Mouse (Mus musculus) adrenal gland, adult 2 months (tissue): ENCODE measurements at regions not wholly inside any gene's neighbourhood (a gene's known extent, or its start where the extent isn't known, plus 50 kb on each side); places are given as distances from the start of the nearest gene placed in this dataset.
A peak's percentile ranks its signal among the peaks of the same experiment; 100 is the strongest.

Experiments
- DNase-seq: peaks from one replicate; pipeline ENCODE4 v3.0.0; 2021

- no peak for DNase-seq
Measured at GRCm38 (mm10) chr10:98043873-98044272, 317.3 kb upstream of the C030005K15Rik start.

DNA sequence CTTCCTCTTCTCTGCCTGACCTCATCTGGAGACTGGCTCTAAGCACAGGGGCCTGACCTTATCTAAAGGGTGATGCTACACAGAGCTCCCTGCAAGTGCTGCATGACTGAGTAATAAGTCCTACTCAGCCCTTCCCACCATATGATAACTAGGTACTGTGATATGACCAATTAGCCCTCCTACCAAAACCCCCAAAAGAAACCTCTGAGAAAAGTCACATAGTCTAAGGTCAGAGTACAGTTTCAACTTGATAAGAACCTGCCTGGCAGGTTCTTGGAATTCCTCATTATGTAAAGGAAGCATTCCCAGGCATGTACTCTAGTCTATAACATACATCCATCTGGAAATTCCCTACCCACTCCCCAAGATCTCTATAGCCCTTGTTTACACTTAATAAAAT, 318.0 kb upstream of the C030005K15Rik start:
- no peak for DNase-seq

- no peak for DNase-seq
Measured at GRCm38 (mm10) chr10:98073432-98073831, 346.9 kb upstream of the C030005K15Rik start.

DNA sequence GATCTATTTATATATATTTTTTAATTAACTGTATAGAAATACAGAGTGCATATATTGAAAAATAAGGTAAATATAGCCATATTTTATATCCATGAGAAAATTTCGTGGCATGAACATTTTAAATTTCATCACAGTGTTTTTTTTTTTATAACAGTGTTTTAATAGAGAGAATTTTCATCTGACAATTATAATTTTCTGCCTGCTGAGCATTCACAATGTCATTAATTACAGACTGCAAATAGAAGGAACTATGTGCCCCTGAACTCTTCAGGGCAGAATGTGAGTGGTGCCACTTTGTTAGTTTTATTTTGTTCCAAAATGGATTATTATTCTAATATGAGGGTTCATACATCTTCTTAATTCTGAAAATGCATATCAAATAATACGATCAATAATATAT, 358.3 kb upstream of the C030005K15Rik start:
- DNase-seq: no peak

- DNase-seq: no peak
Measured at GRCm38 (mm10) chr10:98116296-98116695, 389.7 kb upstream of the C030005K15Rik start.

GRCm38 (mm10) chr10:98125713-98126112, 399.2 kb upstream of the C030005K15Rik start:
- no peak for DNase-seq

DNA sequence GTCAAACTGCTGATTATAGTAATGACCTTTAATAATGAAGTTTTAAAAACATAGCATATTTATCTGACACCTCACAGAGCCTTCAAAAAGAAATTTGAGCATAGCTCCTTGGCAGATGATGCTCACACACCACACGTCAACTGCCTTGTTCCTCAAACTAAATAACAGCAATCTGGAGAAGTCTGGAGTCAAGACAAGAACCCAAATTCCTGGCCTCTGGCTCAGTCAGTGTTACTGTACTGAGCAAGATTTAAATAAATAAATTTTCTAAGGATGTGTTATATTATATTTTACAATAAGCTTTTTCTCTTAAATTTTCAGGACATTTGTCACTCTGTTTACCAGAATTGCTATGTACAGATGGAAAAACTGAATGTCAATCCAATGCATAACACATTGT, 408.5 kb upstream of the C030005K15Rik start:
- DNase-seq: no peak

DNA sequence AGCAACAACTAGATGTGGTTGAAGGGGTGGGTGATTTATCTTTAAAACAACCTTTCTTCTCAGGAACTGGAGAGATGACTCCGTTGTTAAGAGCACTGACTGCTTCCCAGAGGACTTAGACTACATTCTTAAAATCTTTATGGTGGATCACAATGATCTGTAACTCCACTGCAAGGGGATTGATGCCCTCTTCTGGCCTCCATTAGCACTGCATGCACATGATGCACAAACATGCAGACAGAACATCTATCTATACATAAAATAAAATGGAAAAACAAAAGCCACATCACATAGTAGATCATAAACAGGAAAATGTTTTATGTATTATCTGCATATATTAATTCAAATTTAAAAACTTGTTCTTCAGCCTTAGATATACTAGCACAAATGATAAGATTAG, 419.2 kb upstream of the C030005K15Rik start:
- no peak for DNase-seq

DNA sequence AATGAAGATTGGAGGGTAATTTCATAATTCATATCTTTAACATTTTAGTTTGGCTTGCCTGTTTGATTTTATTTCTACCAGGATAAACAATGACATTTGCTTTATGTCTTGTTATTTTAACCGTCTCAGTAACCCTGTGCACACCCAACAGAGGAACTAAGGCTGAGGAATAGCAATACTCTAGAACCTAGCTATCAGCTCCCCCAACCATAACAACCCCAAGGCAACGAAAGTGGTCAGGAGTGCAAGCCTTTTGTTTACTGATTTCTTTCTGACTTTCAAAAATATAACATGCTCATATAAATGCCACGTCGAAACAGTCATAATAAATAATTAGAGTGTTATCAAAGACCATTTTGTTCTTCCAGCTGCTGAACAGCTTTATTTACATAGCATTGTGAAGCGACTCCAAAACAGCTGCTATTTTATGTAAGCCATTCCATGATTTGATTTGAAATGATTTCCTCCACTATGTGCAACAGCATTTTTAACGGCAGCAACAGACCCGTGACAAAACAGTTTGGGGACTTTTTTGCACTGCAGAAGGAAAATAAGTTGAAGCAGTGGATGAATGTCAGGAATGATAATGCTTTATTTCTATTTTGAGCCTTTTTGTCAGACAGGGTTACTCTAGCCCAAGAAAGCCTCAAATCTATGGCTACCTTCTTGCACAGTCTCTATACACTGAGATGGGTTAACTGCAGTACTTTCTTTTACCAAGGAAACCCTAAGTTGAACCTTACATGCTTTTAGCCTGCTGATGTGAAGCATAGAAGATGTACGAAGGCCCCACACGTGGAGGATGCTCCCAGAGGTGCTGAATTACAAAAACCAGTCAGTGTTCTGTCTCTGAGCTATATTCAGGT, 420.7 kb upstream of the C030005K15Rik start:
- DNase-seq: no peak

GRCm38 (mm10) chr10:98155982-98156381, 429.4 kb upstream of the C030005K15Rik start:
- DNase-seq: no peak

DNA sequence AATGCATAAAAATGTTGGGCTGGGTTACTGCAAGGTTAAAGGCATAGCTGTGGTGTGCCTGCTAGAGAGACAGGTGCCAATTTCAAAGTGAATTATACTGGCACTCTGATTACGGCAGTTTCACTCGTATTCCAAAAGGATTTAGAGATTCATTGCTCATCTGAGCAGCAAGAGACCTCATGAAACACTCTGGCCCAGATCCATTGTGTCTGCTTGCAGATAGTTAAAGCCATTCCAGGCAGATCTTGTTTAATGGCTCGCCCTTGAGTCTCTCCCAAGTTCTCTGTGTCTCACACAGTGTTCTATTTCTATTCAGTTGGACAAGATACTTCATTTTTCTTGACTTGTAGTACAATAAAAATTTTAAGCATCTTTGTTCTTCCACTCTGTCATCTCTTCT, 459.1 kb upstream of the C030005K15Rik start:
- DNase-seq: no peak

DNA sequence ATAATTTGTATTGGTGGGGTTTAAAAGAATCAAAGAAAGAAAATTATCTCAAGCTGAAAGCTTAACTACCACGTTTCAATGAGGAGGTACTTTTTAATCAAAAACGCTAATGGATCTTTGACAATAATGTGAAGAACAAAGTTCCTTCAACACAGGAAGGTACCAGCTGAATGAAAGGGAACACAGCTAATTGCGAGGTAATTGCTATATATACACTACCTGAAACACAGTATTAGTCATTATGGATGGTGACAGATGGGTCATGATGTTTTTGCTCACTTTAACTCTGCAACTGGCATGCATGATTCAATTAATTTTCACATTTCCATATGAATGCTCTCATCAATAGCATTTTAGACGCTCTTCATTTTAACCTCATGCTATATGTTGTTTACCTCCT, 470.3 kb upstream of the C030005K15Rik start:
- no peak for DNase-seq

GRCm38 (mm10) chr10:98210246-98210645, 483.7 kb upstream of the C030005K15Rik start:
- no peak for DNase-seq

- DNase-seq: no peak
Measured at GRCm38 (mm10) chr10:98212876-98213587, 486.5 kb upstream of the C030005K15Rik start.

GRCm38 (mm10) chr10:98231017-98231416, 504.5 kb upstream of the C030005K15Rik start:
- no peak for DNase-seq

GRCm38 (mm10) chr10:98231705-98232235, 505.2 kb upstream of the C030005K15Rik start:
- no peak for DNase-seq

GRCm38 (mm10) chr10:98248311-98248710, 521.8 kb upstream of the C030005K15Rik start:
- peak; percentile 26 for DNase-seq

DNA sequence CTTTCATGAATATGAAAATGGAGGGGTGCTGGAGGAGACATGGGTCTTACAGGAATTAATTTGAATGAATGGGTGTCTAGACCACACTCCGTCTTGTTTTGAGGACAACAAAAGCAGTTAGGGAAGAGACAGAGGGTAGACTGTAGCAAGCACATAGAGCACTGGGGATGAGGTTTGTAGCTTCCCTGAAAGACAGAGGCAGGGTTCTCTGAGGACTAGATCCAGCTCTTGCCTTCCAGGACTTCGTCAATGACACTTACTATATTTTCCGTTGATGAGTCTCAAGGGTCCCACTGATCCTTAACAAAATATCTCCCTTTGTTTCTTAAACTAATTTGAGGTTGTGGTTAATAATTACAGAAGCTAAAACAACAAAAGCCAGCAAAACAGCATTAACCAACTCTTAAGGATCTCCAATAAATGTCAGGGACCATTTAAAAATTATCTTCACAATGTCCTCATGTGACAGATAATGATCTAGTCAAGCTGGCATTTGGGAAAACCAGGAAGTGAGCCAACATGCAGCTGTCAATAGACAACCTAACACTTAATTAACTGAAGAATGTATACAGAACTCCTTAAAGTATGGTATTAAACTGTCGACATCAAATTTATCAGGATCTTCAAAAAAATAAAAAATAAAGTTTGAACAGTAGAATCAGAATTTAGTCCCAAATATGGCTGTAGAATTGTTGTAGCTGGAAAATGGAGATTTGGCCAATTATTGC, 531.6 kb upstream of the C030005K15Rik start:
- no peak for DNase-seq

DNA sequence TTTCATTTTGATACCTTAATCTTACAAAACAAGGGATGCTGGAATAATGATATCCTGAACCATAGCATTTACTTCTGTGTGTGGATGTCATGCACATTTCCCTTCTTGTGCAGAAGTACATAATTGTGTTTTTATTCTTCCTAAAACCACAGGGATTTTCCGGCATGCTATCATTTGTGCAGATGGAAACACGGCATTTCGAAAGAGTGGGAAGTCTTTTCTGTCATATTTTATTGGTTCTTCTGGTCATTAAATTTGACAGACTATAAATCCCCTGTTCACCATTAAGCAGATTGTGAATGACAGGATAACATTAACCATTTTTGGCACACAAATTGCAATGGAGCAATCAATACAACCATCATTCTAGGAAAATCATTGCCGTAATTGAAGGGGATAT, 532.7 kb upstream of the C030005K15Rik start:
- DNase-seq: no peak

DNA sequence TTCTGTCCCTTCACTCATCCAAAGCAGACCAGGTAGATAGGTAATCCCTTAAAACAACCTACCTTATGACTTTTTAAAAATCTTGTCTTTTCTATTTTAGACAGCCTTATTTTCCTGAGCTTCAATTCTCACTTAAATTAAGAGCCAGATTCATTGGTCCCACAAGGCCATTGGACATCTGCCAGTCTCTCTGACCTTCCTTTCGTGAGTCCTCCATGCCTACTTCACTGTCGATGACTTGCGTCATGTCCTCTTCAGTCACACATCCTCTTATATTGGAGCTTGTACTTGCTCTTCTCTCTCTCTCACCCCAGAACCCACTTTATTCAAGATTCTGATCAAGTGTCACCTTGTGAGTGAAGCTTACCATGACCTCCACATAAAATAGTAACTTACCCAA, 542.0 kb upstream of the C030005K15Rik start:
- peak; percentile 50 for DNase-seq

DNA sequence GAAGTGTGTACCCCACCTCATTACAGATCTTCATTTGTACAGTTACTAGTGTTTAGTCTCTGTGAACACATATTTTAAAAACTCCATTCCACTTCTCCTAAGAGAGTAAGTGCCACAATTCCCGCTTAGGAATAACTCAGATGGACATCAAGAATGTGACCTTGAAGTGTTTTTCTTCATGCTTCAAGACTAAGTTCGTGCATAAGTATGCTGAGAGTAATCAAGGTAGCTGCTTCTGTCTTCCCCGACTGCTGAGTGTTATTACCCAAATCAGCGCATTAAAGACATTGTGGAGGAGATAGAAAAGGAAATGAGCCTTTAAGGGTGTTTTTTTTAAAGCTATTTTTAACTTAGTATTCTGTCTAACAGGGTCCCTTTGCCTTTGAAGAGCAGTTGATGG, 565.1 kb upstream of the C030005K15Rik start:
- DNase-seq: no peak

GRCm38 (mm10) chr10:98292140-98292539, 565.6 kb upstream of the C030005K15Rik start:
- DNase-seq: no peak

- no peak for DNase-seq
Measured at GRCm38 (mm10) chr10:98305667-98306066, 579.1 kb upstream of the C030005K15Rik start.
